Mouse (Mus musculus): ENCODE results near the gene Gm21973. TPM values are rescaled to one million over a fixed set of nuclear protein-coding genes. Genes with fewer than 3 reads are reported as not detected.

The Gm21973 gene
- total and polyA plus RNA-seq, 2 experiments from 2014 or later: not detected

DNA sequence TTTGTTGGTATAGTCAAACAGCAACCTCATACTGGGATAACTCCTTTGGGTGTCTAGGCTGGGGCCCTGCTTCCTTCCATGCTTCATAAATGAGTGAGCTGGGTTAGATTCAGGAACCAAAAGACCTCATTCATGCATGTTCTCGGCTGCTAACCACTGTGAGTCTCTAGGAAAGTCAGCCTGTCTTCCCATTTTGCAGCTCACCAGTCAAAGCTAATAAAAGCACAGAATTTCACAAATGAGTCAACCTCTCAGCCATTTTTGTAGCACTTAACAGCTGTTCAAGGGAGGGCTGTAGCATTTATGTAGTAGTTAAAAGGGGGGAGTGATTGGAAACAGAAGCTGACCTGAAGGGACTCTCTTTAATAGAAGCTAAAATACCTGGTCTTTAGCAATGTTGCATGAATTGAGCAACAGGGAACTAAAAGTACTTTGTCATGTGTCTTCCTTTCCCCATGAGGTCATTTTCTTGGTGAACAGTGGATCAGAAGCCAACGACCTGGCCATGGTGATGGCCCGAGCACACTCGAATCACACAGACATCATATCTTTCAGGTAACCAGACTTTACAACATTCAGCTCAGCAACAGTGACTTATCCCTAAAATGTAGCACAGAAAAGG, 53.3 kb downstream of the Gm21973 start:
- Histone ChIP-seq H3K4me1 (ENCODE audit: insufficient read depth, low read length) (no peaks in the 10 kb centered on the region), H3K4me3 (ENCODE audit: low read depth, low read length) (no peak overlapping the region), H3K4me2 (ENCODE audit: low read depth, low read length, poor library complexity, severe bottlenecking) (no peak overlapping the region), H3K36me3 (ENCODE audit: insufficient read depth, low read length) (no peaks in the 10 kb centered on the region), H3K27ac (ENCODE audit: low read depth, low read length) (no peak overlapping the region), H3K9ac (replicated peaks; ENCODE audit: low read length, poor library complexity, severe bottlenecking) (no peak overlapping the region), H3K9me3 (ENCODE audit: low read length) (no peaks in the 10 kb centered on the region), H3K27me3 (ENCODE audit: insufficient read depth, low read length) (no peaks in the 10 kb centered on the region)
- ATAC-seq (ENCODE audit: low FRiP score) (no peak), DNase-seq (ENCODE audit: low spot score) (no peak)
- TF ChIP-seq CTCF (IDR thresholded peaks at IDR 0.05): no peak
- 93% methylated on average over 4 of the region's 4 CpGs for WGBS

DNA sequence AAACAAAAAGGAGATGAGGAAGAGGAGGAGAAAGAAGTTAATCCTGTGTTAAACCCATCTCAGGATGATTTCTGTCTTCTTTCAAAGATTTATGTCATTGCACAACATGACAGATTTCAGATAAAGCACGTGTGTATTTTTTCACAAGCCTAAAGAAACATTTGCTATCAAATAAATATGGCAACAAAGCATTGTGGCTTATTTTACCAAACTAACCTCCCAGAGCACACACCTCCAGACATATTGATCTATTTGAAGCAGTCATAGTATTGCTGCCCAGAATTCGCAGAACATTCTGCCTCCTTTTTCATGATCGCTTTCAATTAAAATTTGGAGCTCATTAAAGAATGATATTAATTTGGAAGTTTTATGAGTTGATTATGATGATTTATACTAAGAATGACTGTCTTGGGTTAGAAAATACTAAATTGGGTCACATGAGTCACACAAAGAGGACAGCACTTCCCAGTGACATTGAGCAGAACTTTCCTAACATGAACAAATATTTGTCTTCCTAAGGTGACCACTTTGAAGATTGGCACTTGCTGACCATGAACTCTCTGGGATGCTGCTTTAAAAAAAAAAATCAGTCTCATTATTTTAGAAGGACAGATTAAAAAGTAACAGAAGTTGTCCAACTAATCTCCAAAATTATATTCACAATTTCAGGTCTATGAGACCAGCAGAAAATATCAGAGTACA, 54.7 kb downstream of the Gm21973 start:
- Histone ChIP-seq H3K27me3 (ENCODE audit: insufficient read depth, low read length) (no peaks in the 10 kb centered on the region), H3K27ac (ENCODE audit: low read depth, low read length) (no peak overlapping the region), H3K9me3 (ENCODE audit: low read length) (no peaks in the 10 kb centered on the region), H3K9ac (replicated peaks; ENCODE audit: low read length, poor library complexity, severe bottlenecking) (no peak overlapping the region), H3K4me2 (ENCODE audit: low read depth, low read length, poor library complexity, severe bottlenecking) (no peak overlapping the region), H3K36me3 (ENCODE audit: insufficient read depth, low read length) (no peaks in the 10 kb centered on the region), H3K4me1 (ENCODE audit: insufficient read depth, low read length) (no peaks in the 10 kb centered on the region), H3K4me3 (ENCODE audit: low read depth, low read length) (no peak overlapping the region)
- DNase-seq (ENCODE audit: low spot score): no peak
- 88% methylated on average over 3 of the region's 3 CpGs for WGBS
- ATAC-seq (ENCODE audit: low FRiP score): no peak
- no peak for TF ChIP-seq CTCF (IDR thresholded peaks at IDR 0.05)

- Histone ChIP-seq H3K9ac (replicated peaks; ENCODE audit: low read length, poor library complexity, severe bottlenecking) (no peak overlapping the region), H3K27me3 (ENCODE audit: insufficient read depth, low read length) (no peaks in the 10 kb centered on the region), H3K9me3 (ENCODE audit: low read length) (no peaks in the 10 kb centered on the region), H3K4me2 (ENCODE audit: low read depth, low read length, poor library complexity, severe bottlenecking) (no peak overlapping the region), H3K4me1 (ENCODE audit: insufficient read depth, low read length) (no peaks in the 10 kb centered on the region), H3K4me3 (ENCODE audit: low read depth, low read length) (no peak overlapping the region), H3K36me3 (ENCODE audit: insufficient read depth, low read length) (no peaks in the 10 kb centered on the region), H3K27ac (ENCODE audit: low read depth, low read length) (no peak overlapping the region)
- TF ChIP-seq CTCF (IDR thresholded peaks at IDR 0.05): no peak
- 71% methylated on average over 2 of the region's 2 CpGs for WGBS
- ATAC-seq (ENCODE audit: low FRiP score): no peak
- no peak for DNase-seq (ENCODE audit: low spot score)
Observed at GRCm38 (mm10) chr15:10387263-10387662, 62.1 kb downstream of the Gm21973 start.

DNA sequence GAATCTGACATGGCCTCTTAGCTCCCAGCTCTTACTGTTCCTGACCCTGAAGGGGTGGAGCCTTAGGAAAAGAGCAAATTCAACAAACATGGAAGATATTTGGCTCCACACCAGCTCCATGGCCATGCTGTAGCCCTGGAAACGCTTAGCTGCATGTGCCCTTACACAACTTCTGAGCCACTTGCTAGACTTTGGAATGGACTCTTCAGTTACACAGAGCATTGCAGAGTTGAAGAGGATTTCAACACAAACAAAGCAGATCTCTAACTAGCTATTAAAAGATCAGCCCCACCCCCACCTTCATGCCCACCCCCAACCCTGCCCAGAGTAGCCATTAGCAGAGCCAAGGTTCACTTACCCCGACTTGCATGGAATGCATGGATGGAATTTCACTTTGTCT, 74.6 kb downstream of the Gm21973 start:
- H3K9me3 ChIP-seq (ENCODE audit: low read length): peaks cover 4% of the 10 kb centered on the region; the same call in 1 of the 2 replicates
- DNase-seq (ENCODE audit: low spot score) (no peak), ATAC-seq (ENCODE audit: low FRiP score) (no peak)
- no peak overlapping the region for H3K4me2 ChIP-seq (ENCODE audit: low read depth, low read length, poor library complexity, severe bottlenecking)
- no peak for TF ChIP-seq CTCF (IDR thresholded peaks at IDR 0.05)
- 75% methylated on average over 2 of the region's 2 CpGs for WGBS
- H3K27me3 ChIP-seq (ENCODE audit: insufficient read depth, low read length): no peaks in the 10 kb centered on the region
- H3K36me3 ChIP-seq (ENCODE audit: insufficient read depth, low read length): no peaks in the 10 kb centered on the region
- H3K4me1 ChIP-seq (ENCODE audit: insufficient read depth, low read length): no peaks in the 10 kb centered on the region
- H3K9ac ChIP-seq (replicated peaks; ENCODE audit: low read length, poor library complexity, severe bottlenecking): no peak overlapping the region
- no peak overlapping the region for H3K27ac ChIP-seq (ENCODE audit: low read depth, low read length)
- no peak overlapping the region for H3K4me3 ChIP-seq (ENCODE audit: low read depth, low read length)

DNA sequence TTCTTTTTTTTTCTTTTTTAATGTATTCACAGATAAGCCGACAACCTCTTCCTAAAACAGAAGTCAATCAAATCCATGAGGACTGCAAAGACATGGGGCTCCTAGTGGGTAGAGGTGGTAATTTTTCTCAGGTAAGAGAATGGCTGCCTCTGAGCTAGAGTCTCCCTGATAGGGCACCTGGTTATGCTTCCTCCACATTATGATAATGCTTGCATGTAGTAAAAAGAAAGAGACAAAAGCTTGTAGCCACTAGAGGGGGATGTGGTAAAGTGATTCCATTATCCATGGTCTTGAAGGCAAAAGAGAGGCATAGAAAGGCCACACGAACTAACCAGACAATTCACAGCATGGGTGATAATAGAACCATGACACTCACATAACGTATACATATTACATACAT, 75.2 kb downstream of the Gm21973 start:
- peak; percentile 52 for DNase-seq (ENCODE audit: low spot score)
- peaks cover 4% of the 10 kb centered on the region; the same call in 1 of the 2 replicates for H3K9me3 ChIP-seq (ENCODE audit: low read length)
- no peak overlapping the region for H3K9ac ChIP-seq (replicated peaks; ENCODE audit: low read length, poor library complexity, severe bottlenecking)
- H3K4me2 ChIP-seq (ENCODE audit: low read depth, low read length, poor library complexity, severe bottlenecking): no peak overlapping the region
- 46% methylated on average over 3 of the region's 3 CpGs for WGBS
- no peaks in the 10 kb centered on the region for H3K4me1 ChIP-seq (ENCODE audit: insufficient read depth, low read length)
- no peak overlapping the region for H3K27ac ChIP-seq (ENCODE audit: low read depth, low read length)
- H3K36me3 ChIP-seq (ENCODE audit: insufficient read depth, low read length): no peaks in the 10 kb centered on the region
- peak; percentile 51 for TF ChIP-seq CTCF (IDR thresholded peaks at IDR 0.05)
- no peak overlapping the region for H3K4me3 ChIP-seq (ENCODE audit: low read depth, low read length)
- ATAC-seq (ENCODE audit: low FRiP score): no peak
- no peaks in the 10 kb centered on the region for H3K27me3 ChIP-seq (ENCODE audit: insufficient read depth, low read length)

- no peak overlapping the region for H3K4me2 ChIP-seq (ENCODE audit: low read depth, low read length, poor library complexity, severe bottlenecking)
- H3K4me1 ChIP-seq (ENCODE audit: insufficient read depth, low read length): no peaks in the 10 kb centered on the region
- no peak overlapping the region for H3K9ac ChIP-seq (replicated peaks; ENCODE audit: low read length, poor library complexity, severe bottlenecking)
- no peaks in the 10 kb centered on the region for H3K9me3 ChIP-seq (ENCODE audit: low read length)
- ATAC-seq (ENCODE audit: low FRiP score) (no peak), DNase-seq (ENCODE audit: low spot score) (no peak)
- no peak overlapping the region for H3K4me3 ChIP-seq (ENCODE audit: low read depth, low read length)
- no peak overlapping the region for H3K27ac ChIP-seq (ENCODE audit: low read depth, low read length)
- no peak for TF ChIP-seq CTCF (IDR thresholded peaks at IDR 0.05)
- WGBS: 90% methylated on average over 3 of the region's 3 CpGs
- H3K27me3 ChIP-seq (ENCODE audit: insufficient read depth, low read length): no peaks in the 10 kb centered on the region
- no peaks in the 10 kb centered on the region for H3K36me3 ChIP-seq (ENCODE audit: insufficient read depth, low read length)
Observed at GRCm38 (mm10) chr15:10409842-10410241, 84.7 kb downstream of the Gm21973 start.
